Mouse (Mus musculus) cortical plate, adult 2 months (tissue): ENCODE measurements at regions not wholly inside any gene's neighbourhood (a gene's known extent, or its start where the extent isn't known, plus 50 kb on each side); places are given as distances from the start of the nearest gene placed in this dataset.

Experiments used
- CTCF ChIP-seq: fragments of 200-500 bp; IDR thresholded peaks from 2 replicates; pipeline ENCODE4 v1.5.1; 2011; ENCODE audit warnings: mild to moderate bottlenecking, control low read depth, low read length; ENCODE audit not compliant: insufficient read depth; ENCODE audit errors: extremely low read depth
- POLR2A ChIP-seq: fragments of 200-500 bp; IDR thresholded peaks from 2 replicates; pipeline ENCODE4 v1.6.1; 2011; ENCODE audit warnings: mild to moderate bottlenecking, low read length, control low read depth; ENCODE audit not compliant: insufficient read depth; ENCODE audit errors: extremely low read depth

DNA sequence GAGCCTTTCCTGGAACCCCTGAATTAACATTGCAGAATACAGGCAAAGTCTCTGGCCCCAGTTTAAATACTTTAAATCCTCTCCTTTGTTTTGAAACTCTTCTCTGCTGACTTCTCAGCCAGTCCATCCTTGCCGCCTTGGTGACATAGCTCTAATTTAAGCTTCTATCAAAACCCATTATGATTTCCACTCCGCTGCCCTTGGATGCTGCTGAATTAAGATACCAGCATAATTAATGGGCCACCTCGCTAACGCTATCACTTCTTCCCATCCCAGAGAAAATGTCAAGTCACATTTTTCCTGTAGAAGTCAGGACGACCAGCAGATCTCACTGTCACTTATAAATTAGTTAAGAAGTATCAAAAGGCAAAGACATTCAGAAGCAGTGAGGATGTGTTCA is 556.1 kb upstream of the Jmjd1c start:
- no peak for TF ChIP-seq CTCF
- TF ChIP-seq POLR2A, result no peak
